In genomic region chr11:79307560-79308200, GRCm38 (mm10) we compare ENCODE assay signal across 9 mouse cellular contexts. TPM values are rescaled to one million over a fixed set of nuclear protein-coding genes. Genes with fewer than 3 reads are reported as not detected.
A peak's percentile ranks its signal among the peaks of the same experiment; 100 is the strongest.
DNase-seq lines count a peak whose midpoint lies in the region; ATAC-seq and TF ChIP-seq lines count a peak whose summit lies in the region.
"Had no signal": no experiment of that assay in that cellular context is flagged by ENCODE, and none has a peak within 500 bp of the region (broad histone marks: within the 10 kb centered on the region; RNA-seq: fewer than 3 reads in every experiment).

No protein-coding gene starts in this region.

- intact Hi-C loops in heart, postnatal 25 days (cut with DNase I) = no loop called here

- H3K9ac ChIP-seq in heart, embryonic 11.5 days (ENCODE audit: low read depth, low read length) = peak overlapping the region; percentile 22; the same call in 1 of the 2 replicates
- H3K9ac ChIP-seq in CH12.LX (ENCODE audit: insufficient read depth, low read depth) = no peak overlapping the region
- H3K9ac ChIP-seq in embryonic facial prominence, embryonic 15.5 days = no peak overlapping the region
- H3K9ac ChIP-seq in limb, embryonic 12.5 days (replicated peaks) = no peak overlapping the region

- in situ Hi-C loops in CH12.LX (cut with MboI; ENCODE audit: low pct_ligation_motif_present, low pct_unique_long_range_greater_than_20kb, low sequenced_read_pairs) = no loop called here

- H3K79me2 ChIP-seq in CH12.LX (replicated peaks; ENCODE audit: control insufficient read depth, extremely low read depth, insufficient read depth, poor library complexity, severe bottlenecking) = no peaks in the 10 kb centered on the region

- WGBS in heart, embryonic 11.5 days (ENCODE audit: insufficient replicate concordance) = 55% methylated on average over 9 of the region's 9 CpGs
- 53% methylated on average over 9 of the region's 9 CpGs for WGBS in embryonic facial prominence, embryonic 15.5 days
- 66% methylated on average over 9 of the region's 9 CpGs for whole genome bisulfite sequencing in limb, embryonic 12.5 days
- 67% methylated on average over 9 of the region's 9 CpGs for WGBS in cerebellum, adult 2 months

- TF ChIP-seq CTCF in CH12.LX (conservative IDR thresholded peaks at IDR 0.05 in 1 of 2, IDR thresholded peaks at IDR 0.05 in 1 of 2; ENCODE audit: low read depth in 2 of 2, low read length in 2 of 2) = no peak
- TF ChIP-seq CTCF in cerebellum, adult 2 months (IDR thresholded peaks at IDR 0.05; ENCODE audit: borderline replicate concordance, insufficient read depth, low read depth, low read length) = no peak

- H3K4me3 ChIP-seq in heart, embryonic 11.5 days (ENCODE audit: low read depth, low read length) = no peak overlapping the region
- H3K4me3 ChIP-seq in CH12.LX (replicated peaks in 1 of 3; ENCODE audit: low read depth in 2 of 3, low read length in 2 of 3, poor library complexity in 1 of 3) = peak overlapping the region in 1 of 3 experiments; percentile 10
- H3K4me3 ChIP-seq in embryonic facial prominence, embryonic 15.5 days (replicated peaks) = no peak overlapping the region
- no peak overlapping the region for H3K4me3 ChIP-seq in limb, embryonic 12.5 days (replicated peaks)
- H3K4me3 ChIP-seq in cerebellum, adult 2 months (replicated peaks; ENCODE audit: insufficient read depth, low read depth, low read length) = no peak overlapping the region

- peaks cover 18% of the 10 kb centered on the region for H3K4me1 ChIP-seq in heart, embryonic 11.5 days (ENCODE audit: control insufficient read depth, insufficient read depth, low read length)
- peaks cover 11 to 37% of the 10 kb centered on the region in 2 experiments for H3K4me1 ChIP-seq in CH12.LX (ENCODE audit: control insufficient read depth in 1 of 2, insufficient read depth in 2 of 2)
- H3K4me1 ChIP-seq in embryonic facial prominence, embryonic 15.5 days = peaks cover 20% of the 10 kb centered on the region
- peaks cover 27% of the 10 kb centered on the region for H3K4me1 ChIP-seq in limb, embryonic 12.5 days (replicated peaks)
- H3K4me1 ChIP-seq in cerebellum, adult 2 months (ENCODE audit: control insufficient read depth, insufficient read depth, low read length) = no peaks in the 10 kb centered on the region

- H3K27me3 ChIP-seq in heart, embryonic 11.5 days (ENCODE audit: control insufficient read depth, insufficient read depth, low read length) = no peaks in the 10 kb centered on the region
- no peaks in the 10 kb centered on the region for H3K27me3 ChIP-seq in CH12.LX (replicated peaks)
- H3K27me3 ChIP-seq in embryonic facial prominence, embryonic 15.5 days = no peaks in the 10 kb centered on the region
- H3K27me3 ChIP-seq in limb, embryonic 12.5 days = no peaks in the 10 kb centered on the region
- H3K27me3 ChIP-seq in cerebellum, adult 2 months (ENCODE audit: control insufficient read depth, insufficient read depth, low read length) = no peaks in the 10 kb centered on the region

- H3K27ac ChIP-seq in heart, embryonic 11.5 days (ENCODE audit: low read depth, low read length) = peak overlapping the region; percentile 70
- no peak overlapping the region for H3K27ac ChIP-seq in CH12.LX (ENCODE audit: insufficient read depth, low read depth)
- peak overlapping the region; percentile 89 for H3K27ac ChIP-seq in embryonic facial prominence, embryonic 15.5 days (replicated peaks)
- peak overlapping the region; percentile 82 for H3K27ac ChIP-seq in limb, embryonic 12.5 days
- no peak overlapping the region for H3K27ac ChIP-seq in cerebellum, adult 2 months (ENCODE audit: insufficient read depth, low read length)

- no peak for TF ChIP-seq RAD21 in CH12.LX (IDR thresholded peaks at IDR 0.05; ENCODE audit: low read depth, low read length)

- no peaks in the 10 kb centered on the region for H3K36me3 ChIP-seq in heart, embryonic 11.5 days (ENCODE audit: control insufficient read depth, insufficient read depth, low read length)
- no peaks in the 10 kb centered on the region for H3K36me3 ChIP-seq in CH12.LX (replicated peaks in 1 of 2; ENCODE audit: control insufficient read depth in 1 of 2, insufficient read depth in 1 of 2, low read length in 1 of 2)
- no peaks in the 10 kb centered on the region for H3K36me3 ChIP-seq in embryonic facial prominence, embryonic 15.5 days
- H3K36me3 ChIP-seq in limb, embryonic 12.5 days = no peaks in the 10 kb centered on the region

- no peak for TF ChIP-seq POLR2A in CH12.LX (IDR thresholded peaks at IDR 0.05; ENCODE audit: low read depth, low read length)
- no peak for TF ChIP-seq POLR2A in cerebellum, adult 2 months (IDR thresholded peaks at IDR 0.05; ENCODE audit: borderline replicate concordance, insufficient read depth, low read length)

- no peak overlapping the region for H3K4me2 ChIP-seq in heart, embryonic 11.5 days
- H3K4me2 ChIP-seq in CH12.LX (ENCODE audit: insufficient read depth, low read depth, poor library complexity, severe bottlenecking) = peak overlapping the region; percentile 48; the same call in 1 of the 2 replicates
- H3K4me2 ChIP-seq in embryonic facial prominence, embryonic 15.5 days (replicated peaks) = no peak overlapping the region
- H3K4me2 ChIP-seq in limb, embryonic 12.5 days = no peak overlapping the region

- no peak for DNase-seq in heart, postnatal 25 days (ENCODE audit: low spot score)
- DNase-seq in CH12.LX (ENCODE audit: extremely low read depth) = peak; percentile 51
- no peak for DNase-seq in cerebellum, adult 2 months
- DNase-seq in layer of hippocampus, postnatal 25 days (ENCODE audit: extremely low spot score in 1 of 2, low spot score in 1 of 2) = no peak
- DNase-seq in testis, postnatal 10 days (ENCODE audit: low spot score) = no peak
- DNase-seq: cerebellum, adult 11 months had no signal

- peak; percentile 81 for TF ChIP-seq EP300 in CH12.LX (IDR thresholded peaks at IDR 0.05; ENCODE audit: low read length)

- H3K9me3 ChIP-seq in heart, embryonic 11.5 days (replicated peaks; ENCODE audit: control insufficient read depth, low read length) = no peaks in the 10 kb centered on the region
- H3K9me3 ChIP-seq in CH12.LX (replicated peaks; ENCODE audit: low read length) = no peaks in the 10 kb centered on the region
- H3K9me3 ChIP-seq in embryonic facial prominence, embryonic 15.5 days (replicated peaks) = no peaks in the 10 kb centered on the region
- H3K9me3 ChIP-seq in limb, embryonic 12.5 days = no peaks in the 10 kb centered on the region

- dilution Hi-C loops in CH12.LX (cut with MboI; ENCODE audit: extremely low pct_ligation_motif_present, extremely low pct_unique_long_range_greater_than_20kb, low sequenced_read_pairs) = no loop called here

- ATAC-seq in heart, embryonic 11.5 days (replicated peaks; ENCODE audit: insufficient number of reproducible peaks, low FRiP score, low TSS enrichment) = no peak
- no peak for ATAC-seq in embryonic facial prominence, embryonic 15.5 days (ENCODE audit: insufficient number of reproducible peaks, low FRiP score, low TSS enrichment, low read depth)
- no peak for ATAC-seq in limb, embryonic 12.5 days (ENCODE audit: insufficient number of reproducible peaks, insufficient read depth, low FRiP score, low TSS enrichment, low read depth)

TF ChIP-seq in CH12.LX, 34 proteins besides CTCF, POLR2A, EP300 and RAD21 (continues in another document):
- TF ChIP-seq E2F4 (IDR thresholded peaks at IDR 0.05; ENCODE audit: insufficient replicate concordance, low read depth, low read length) (no peak), MXI1 (IDR thresholded peaks at IDR 0.05; ENCODE audit: low read depth, low read length) (0 out of 2 replicates have a peak, but pooled peaks have one; percentile 37), USF2 (conservative IDR thresholded peaks at IDR 0.05; ENCODE audit: low read depth, low read length) (no peak), CHD2 (IDR thresholded peaks at IDR 0.05; ENCODE audit: low read length) (no peak), ELF1 (IDR thresholded peaks at IDR 0.05; ENCODE audit: low read depth, low read length) (no peak), PAX5 (IDR thresholded peaks at IDR 0.05; ENCODE audit: low read length) (no peak), NRF1 (IDR thresholded peaks at IDR 0.05; ENCODE audit: low read depth, low read length) (no peak), ZKSCAN1 (IDR thresholded peaks at IDR 0.05; ENCODE audit: borderline replicate concordance, low read depth, low read length) (peak; percentile 90), MAZ (IDR thresholded peaks at IDR 0.05; ENCODE audit: low read depth, low read length) (no peak)

RNA-seq across cellular contexts. Expression of gene Gm9964, which starts 11.0 kb away (rescaled TPM):
- not detected in 2 replicates for polyA plus RNA-seq in heart, embryonic 11.5 days (2014; fragmentation: Nextera tagmentation; extraction: Ambion mirVana)
- total RNA-seq in heart, postnatal 25 days (2021) = not detected
- not detected in 2 replicates for total RNA-seq in CH12.LX (2012; rRNA removed)
- total RNA-seq in CH12.LX (2014; rRNA removed) = not detected in 2 replicates
- not detected in 2 replicates for polyA plus RNA-seq in CH12.LX (2012; ENCODE audit: insufficient read length, low read depth)
- polyA plus RNA-seq in embryonic facial prominence, embryonic 15.5 days (2015; fragmentation: Nextera tagmentation; extraction: Ambion mirVana) = not detected in 2 replicates
- not detected in 2 replicates for polyA plus RNA-seq in limb, embryonic 12.5 days (2016; fragmentation: Nextera tagmentation; extraction: Ambion mirVana)
- polyA plus RNA-seq in cerebellum, adult 2 months (2012; rRNA removed) = not detected in 2 replicates
- under 1 TPM; 0.73 to 0.91 TPM for total RNA-seq in layer of hippocampus, postnatal 25 days (2021)

RNA-seq across cellular contexts. Expression of gene Nf1, which starts 31.8 kb away (rescaled TPM):
- 6.1 and 9.6 TPM in 2 replicates for polyA plus RNA-seq in heart, embryonic 11.5 days (2014; fragmentation: Nextera tagmentation; extraction: Ambion mirVana)
- total RNA-seq in heart, postnatal 25 days (2021) = 10 to 100 TPM; 27.1 to 30.0 TPM
- total RNA-seq in CH12.LX (2012; rRNA removed) = 11.2 and 12.4 TPM in 2 replicates
- total RNA-seq in CH12.LX (2014; rRNA removed) = 7.3 and 8.2 TPM in 2 replicates
- 15.2 and 19.5 TPM in 2 replicates for polyA plus RNA-seq in CH12.LX (2012; ENCODE audit: insufficient read length, low read depth)
- polyA plus RNA-seq in embryonic facial prominence, embryonic 15.5 days (2015; fragmentation: Nextera tagmentation; extraction: Ambion mirVana) = 6.1 and 6.4 TPM in 2 replicates
- 7.9 and 9.3 TPM in 2 replicates for polyA plus RNA-seq in limb, embryonic 12.5 days (2016; fragmentation: Nextera tagmentation; extraction: Ambion mirVana)
- polyA plus RNA-seq in cerebellum, adult 2 months (2012; rRNA removed) = 37.4 and 40.6 TPM in 2 replicates
- total RNA-seq in layer of hippocampus, postnatal 25 days (2021) = 100 to 1,000 TPM; 103 to 117 TPM

RNA-seq across cellular contexts. Expression of gene Wsb1, which starts 53.2 kb away (rescaled TPM):
- 196 and 230 TPM in 2 replicates for polyA plus RNA-seq in heart, embryonic 11.5 days (2014; fragmentation: Nextera tagmentation; extraction: Ambion mirVana)
- 10 to 100 TPM; 13.4 to 17.8 TPM for total RNA-seq in heart, postnatal 25 days (2021)
- total RNA-seq in CH12.LX (2012; rRNA removed) (54.7 and 84.1 TPM in 2 replicates), CH12.LX (2014; rRNA removed) (104 and 122 TPM in 2 replicates)
- 118 and 129 TPM in 2 replicates for polyA plus RNA-seq in CH12.LX (2012; ENCODE audit: insufficient read length, low read depth)
- polyA plus RNA-seq in embryonic facial prominence, embryonic 15.5 days (2015; fragmentation: Nextera tagmentation; extraction: Ambion mirVana) = 208 and 233 TPM in 2 replicates
- 446 and 475 TPM in 2 replicates for polyA plus RNA-seq in limb, embryonic 12.5 days (2016; fragmentation: Nextera tagmentation; extraction: Ambion mirVana)
- 207 and 217 TPM in 2 replicates for polyA plus RNA-seq in cerebellum, adult 2 months (2012; rRNA removed)
- total RNA-seq in layer of hippocampus, postnatal 25 days (2021) = 10 to 100 TPM; 68.1 to 92.0 TPM

Comparison
In these comparisons a context has a peak if more than half of its experiments do, and no peak if none do; other contexts are left out.
1. H3K27ac ChIP-seq: peak in heart, embryonic 11.5 days (single experiment), embryonic facial prominence, embryonic 15.5 days (single experiment) and limb, embryonic 12.5 days (single experiment); none in CH12.LX (single experiment) and cerebellum, adult 2 months (single experiment).